Mouse (Mus musculus) ovary, postnatal 36 days (tissue): ENCODE data around the gene Sec14l3.
"Not testable (repeated sequence)": the region's sequence is repeated elsewhere in the genome, so short reads cannot be mapped to it uniquely, and the experiment has no call there.

ENCODE experiments used
- DNase-seq: peaks from one replicate; pipeline ENCODE4 v3.0.0; 2022; ENCODE audit warnings: low spot score, mixed read lengths

Gene Sec14l3

DNA sequence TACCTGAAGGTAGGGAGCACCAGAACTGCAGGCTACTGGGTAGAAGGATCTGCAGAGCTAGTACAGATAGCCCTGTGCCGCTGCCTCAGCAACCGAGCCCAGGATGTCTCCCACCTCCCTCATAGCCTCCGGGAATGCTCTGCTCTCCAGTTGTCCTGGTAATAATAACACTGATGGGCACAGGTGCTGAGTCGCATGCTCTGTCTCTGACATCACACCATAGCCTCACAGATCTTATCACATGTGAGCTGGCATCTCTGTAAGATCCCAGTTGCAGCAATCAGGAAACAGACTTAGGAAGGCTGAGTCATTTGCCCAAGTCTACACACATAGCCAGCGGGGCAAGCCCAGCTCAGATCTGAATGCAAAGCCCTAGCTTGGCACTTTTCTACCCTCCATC, 37.2 kb downstream of the Sec14l3 start:
- no peak for DNase-seq

DNA sequence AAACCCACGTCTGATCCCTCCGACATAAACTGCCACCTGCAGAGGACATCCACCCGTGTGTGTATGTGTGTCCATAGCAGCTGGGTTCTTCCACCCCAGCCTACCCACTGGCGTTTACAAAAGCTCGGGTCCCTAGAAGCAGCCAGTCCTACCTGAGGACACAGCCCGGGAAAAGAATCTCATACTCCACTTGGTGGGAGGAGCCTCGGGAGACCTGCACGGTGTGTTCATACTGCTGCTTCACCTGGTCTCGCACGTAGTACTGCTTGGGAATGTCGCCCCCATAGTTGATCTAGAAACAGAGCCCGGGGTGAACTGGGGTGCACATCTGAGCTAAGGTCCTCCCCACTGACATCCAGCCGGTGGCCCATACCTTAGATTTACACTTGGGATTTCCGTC, 38.9 kb downstream of the Sec14l3 start:
- no peak for DNase-seq

DNA sequence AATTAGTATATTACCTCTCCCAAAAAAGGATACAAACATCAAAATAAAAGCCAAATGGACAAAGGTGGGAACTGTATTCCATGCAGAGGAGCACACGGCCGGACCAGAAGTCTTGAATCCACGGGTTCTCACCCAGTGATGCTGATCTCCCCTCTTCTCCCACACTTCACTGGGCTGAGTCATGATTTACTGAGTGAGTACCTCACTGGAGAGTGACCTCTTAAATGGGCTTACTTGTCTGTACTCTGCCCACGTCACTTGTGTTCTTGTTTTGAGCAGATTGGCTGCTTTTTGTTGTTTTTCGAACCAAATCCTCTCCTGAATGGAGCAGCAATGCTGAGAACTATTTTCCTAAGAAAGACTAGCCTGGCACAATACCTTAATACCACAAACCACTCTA, 40.3 kb downstream of the Sec14l3 start:
- no peak for DNase-seq

DNA sequence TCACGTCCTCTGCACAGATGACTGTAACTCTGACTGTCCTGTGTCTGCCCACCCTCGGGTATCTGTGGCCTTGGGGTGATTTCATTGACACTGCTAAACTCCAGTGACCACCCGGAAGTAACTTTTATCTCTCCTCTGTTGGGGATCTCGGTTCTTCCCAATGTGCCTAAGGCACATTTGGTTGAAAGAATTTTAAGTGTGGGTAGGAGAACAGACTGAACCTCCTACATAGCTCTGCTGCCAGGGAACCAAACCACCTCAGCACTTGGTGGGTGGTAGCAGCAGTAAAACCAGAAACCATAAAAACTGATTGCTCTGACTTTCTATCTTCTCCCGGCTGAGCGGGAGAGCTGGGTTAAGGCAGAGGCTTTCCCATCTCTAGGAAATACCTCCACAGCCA, 40.8 kb downstream of the Sec14l3 start:
- no peak for DNase-seq

DNA sequence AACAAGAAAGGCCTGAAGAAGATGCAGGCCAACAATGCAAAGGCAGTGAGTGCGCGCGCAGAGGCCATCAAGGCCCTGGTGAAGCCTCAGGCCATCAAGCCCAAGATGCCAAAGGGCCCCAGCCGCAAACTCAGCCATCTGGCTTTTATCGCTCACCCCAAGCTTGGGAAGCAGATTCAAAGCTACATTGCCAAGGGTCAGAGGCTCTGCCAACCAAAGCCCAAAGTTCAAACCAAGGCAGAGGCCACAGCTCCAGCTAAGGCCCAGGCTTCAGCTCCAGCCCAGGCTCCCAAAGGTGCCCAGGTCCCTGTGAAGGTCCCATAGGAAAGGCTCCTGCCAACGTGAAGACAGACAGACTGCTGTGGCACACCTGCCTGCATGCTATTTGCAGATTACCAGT, 43.3 kb downstream of the Sec14l3 start:
- not testable (repeated sequence) for DNase-seq

DNA sequence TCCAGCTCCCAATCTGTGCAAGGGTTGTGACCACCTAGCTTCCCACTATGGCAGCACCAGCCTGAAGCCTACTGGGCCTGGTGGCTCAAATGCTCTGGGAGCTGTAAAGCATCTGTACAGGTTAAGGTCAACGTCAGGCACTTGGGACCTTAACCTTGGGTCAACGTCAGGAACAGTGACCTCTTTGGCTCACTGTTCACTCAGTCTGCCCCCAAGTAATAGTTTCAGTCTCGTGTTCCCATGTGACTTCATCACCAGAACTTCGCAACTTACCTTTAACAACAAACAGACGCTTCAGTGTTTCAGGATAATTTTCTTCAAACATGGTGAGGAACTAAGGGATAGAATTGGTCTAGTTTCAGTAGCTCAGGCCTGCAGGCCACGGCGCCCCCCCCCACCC, 44.0 kb downstream of the Sec14l3 start:
- DNase-seq, result no peak

DNA sequence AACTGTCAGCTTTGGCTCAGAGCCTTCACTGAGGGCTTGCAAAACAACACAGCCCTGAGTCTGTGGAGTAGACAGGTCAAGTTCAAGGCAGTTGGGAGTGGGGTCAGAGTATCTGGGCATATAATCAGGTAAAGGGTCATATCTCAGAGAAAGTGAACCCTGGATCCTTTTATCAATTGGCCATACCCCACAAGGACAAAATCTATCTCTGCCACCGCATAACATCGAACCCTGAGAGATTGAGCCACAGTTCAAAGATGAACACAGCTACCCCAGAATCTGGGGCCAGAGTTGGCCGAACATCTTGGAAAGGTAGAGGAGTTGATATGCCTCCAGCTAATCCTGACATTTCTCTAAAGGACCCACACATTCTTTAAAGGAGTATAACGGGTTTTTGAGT, 47.4 kb downstream of the Sec14l3 start:
- DNase-seq, result no peak

DNA sequence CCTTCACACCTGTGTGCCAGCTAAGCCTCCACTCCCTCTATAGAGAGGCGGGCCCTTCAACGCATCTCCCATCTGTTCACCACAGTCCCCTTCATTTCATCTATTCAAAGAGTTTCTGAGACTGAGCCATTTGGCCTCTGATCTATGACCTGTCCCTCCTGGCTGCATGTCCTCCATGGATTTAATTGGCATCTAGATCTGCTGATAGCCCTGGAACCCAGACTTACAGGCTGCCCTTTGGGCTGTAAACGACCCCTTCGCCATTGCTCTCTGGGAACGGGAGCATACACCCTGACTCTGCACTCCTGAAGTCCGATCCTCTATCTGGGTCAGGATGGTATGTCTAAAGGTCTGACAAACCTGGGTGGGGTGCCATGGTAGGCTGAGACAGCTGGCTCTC, 48.2 kb downstream of the Sec14l3 start:
- DNase-seq, result no peak

DNA sequence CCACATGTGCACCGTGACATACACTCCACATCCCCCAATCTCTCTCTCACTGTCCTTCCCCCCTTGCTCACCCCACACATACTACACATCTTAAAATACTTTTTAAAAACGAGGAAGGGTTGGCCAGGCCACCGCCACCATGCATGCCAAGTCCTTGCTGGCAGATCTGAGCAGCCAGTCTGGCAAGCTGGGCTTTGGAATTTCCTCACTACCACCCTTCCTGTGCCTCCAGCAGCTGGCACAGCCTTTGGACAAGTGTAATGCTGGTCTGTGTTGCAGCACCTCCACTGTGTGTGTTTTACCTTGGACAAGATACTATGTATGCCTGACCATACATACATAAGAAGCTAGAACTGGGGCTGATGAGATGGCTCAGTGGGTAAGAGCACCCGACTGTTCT, 48.9 kb downstream of the Sec14l3 start:
- no peak for DNase-seq

DNA sequence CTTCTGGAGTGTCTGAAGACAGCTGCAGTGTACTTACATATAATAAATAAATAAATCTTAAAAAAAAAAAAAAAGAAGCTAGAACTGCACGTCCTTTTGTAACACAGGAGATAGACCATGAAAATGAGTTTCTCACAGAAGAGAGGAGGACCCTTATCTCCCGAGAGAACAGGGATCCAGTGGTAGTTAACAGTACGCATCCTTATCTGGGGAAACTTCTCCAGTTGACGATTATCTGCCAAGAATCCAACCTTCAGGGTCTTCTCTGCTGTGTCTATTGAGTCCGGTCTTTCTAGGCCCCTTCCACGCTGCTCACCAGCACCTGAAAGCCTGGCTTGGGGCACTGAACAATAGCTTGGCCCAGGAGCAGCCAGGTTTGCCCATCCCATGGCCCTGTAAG, 49.3 kb downstream of the Sec14l3 start:
- DNase-seq, result no peak

DNA sequence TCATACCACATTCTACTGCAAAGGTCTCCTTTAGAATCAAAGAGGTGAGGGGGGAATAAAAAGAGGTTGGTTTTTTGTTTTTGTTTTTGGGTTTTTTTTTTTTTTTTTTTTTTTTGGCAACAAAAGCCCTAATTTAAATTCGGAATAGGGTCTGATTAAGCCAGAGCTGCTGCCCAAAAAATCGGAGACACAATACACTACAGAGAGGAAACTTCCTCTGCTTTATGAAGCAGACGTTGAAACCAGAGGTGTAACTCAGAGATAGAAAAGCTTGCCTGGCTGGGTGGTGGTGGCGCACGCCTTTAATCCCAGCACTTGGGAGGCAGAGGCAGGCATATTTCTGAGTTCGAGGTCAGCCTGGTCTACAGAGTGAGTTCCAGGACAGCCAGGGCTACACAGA, 49.9 kb downstream of the Sec14l3 start:
- DNase-seq, result not testable (repeated sequence)

DNA sequence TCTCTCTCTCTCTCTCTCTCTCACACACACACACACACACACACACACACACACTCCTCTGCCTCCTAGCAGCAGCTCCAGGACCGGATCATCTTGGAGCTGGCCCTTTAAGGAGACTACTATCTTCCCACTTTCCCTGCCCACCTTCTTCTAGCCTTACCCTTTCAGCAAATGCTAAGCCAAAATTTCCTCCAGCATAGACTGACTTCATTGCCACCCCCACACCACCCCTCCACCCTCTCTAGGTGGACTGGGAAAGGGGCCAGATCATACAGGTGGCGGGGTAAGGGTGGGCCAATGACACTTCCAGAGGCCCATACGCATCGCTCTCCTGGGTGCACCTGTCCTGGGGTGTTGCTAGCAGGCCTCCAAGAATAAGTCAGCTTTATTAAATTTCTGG, 50.8 kb downstream of the Sec14l3 start:
- no peak for DNase-seq

DNA sequence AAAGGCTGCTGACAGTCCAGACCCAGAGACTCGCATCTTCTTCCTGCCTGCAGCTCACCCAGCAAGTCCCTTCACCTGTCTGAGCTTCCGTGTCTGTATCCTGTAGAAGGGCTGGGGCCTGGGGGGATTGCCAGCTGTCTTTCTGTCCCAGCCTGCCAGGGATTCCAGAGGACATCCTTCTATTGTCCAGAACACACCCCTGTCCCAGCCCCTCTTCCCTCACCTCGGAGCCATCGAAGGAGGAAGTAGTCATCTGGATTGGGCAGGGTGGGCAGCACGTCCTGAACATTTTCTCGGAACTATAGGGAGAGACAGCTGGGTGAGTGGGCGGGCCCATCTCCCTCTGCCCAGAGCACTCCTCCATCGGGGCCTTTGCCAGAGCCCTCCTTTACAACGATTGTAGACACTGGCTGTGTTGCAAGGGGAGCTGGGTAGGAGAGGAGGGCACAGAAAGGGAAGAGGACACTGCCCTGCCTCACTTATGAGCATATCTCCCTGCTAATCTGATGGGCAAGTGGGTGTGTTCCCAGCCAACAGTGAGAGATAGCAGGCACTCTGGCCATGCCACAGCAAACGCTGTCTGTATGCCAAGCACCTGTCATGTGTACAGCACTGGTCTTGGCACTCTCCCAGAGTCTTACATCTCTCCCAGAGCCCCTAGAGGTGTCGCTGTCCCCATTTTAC, 52.0 kb downstream of the Sec14l3 start:
- DNase-seq, result no peak

DNA sequence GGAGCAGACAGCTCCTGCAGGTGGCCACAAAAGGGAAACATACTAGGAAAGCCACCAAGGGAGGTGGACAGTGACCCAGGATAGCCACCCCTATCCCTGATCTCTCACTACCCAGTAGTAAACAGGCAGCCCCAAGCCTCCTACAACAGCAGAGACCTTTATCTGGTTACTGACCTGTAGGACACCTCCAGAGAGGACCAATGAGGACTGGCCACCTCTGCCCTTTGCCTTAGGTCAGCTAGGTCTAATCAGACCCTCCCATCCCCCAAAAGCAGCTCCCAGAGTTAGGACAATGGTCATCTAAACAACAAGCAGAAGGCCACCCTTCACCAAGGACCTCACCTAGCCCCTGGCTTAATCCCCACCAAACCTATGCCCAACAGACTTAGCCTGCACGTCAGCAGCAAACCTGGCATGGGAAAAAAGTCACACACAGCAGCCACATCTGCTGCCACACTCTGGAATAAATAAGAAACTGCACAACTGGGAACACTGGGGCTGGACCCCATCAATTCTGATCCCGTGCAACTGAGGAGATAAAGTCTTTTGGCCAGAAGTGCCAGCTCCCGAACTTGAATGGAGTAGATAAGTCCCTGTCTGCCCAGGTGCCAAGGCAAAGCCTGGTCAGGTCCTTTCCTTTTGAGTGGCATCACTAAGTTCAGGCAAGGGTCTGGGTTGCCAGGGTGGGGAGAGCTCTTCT, 52.9 kb downstream of the Sec14l3 start:
- no peak for DNase-seq

DNA sequence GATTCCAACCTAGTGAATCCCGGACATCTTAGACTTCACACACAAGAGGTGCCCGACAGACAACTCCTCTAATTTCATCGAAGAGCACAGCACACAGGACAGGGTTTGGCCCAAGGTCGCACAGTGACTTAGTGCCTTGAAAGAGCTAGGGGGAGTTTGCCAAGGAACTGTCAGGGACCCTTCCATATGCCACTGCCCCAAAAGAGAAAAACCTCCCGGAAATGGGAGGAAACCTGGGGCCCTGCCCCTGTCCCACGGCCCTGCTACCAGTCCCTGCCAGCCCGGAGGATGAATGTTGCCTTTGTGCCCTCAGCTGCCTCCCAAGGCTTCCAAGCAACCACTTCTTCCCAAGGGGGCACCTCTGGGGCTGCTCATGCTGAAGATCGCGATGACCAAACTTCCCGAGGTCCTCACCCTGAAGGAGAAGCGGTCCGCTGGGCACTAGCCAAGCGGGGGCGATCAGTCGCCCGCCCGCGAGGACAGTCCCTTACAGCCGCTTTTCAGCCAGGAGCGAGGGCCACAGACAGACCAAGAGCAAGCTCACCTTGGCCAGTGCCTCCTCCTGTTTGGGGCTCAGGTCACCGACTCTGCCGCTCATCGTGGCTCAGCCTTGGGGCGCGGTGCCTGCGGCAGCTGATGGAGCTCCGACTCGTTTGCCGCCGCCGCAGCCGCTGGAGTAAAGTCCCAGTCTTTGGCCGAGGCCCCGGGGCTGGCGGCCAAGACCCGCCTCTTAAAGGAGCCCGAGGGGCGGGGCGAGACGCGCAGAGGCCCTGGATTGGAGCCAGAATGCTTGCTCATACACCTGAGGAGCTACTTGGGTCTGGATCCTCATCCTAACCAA, 53.7 kb downstream of the Sec14l3 start:
- DNase-seq, result peak; percentile 69

DNA sequence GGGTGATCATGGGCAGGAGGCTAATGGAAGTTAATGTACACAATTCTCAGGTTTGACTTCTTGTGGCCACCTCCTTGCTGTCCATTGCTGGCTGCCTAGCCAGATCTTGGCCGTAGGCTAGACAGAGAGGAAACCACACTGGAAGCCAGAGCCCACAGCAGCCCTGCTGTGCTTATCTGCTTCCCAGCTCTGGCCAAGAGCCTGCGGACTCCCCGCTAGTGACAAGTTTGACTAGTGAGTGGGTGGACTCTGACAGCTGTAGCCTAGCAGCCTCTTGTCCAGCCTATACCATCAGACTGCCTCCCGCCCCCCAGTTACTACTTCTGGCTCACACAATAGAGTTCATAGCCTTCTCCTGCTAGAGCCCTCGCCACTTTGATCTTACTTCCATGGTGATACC, 55.0 kb downstream of the Sec14l3 start:
- no peak for DNase-seq

DNA sequence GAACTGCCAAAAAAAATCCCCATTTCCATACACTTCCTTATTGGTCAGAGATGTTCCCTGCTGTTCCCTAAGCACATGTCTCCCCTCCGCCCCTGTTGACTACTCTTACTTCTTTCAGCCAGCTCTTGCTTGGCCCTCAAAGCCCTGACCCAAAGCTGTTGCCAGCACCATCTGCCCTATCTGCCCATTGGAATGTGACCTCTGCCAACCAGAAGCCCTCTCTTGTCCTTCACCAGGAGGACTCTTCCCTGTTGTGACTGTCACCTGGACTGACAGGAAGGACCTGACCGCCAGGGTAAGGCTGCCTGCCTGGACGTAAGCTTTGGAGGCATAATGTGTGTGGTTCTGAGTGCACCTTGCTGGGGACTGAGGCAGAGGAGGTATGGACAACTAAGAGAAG, 57.0 kb downstream of the Sec14l3 start:
- DNase-seq, result no peak

DNA sequence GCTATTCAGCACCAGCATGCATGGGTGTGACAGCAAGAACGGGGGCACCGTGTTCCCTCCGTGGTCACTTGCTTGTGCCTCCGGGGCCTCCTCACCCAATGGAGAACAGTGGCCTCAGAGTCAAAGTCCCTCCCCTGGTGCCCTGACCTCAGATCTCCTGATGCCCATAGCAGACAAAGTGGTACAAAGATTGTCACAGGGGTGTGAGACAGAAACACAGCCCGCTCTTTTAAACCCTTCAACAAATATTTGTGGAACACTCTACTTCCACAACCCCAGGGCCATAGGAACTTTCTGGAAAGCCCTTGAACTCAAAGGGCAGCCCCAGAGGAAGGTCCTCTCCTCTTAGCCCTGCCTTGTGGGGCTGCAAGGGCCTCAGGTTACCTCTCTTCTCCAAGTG, 57.6 kb downstream of the Sec14l3 start:
- DNase-seq, result no peak

DNA sequence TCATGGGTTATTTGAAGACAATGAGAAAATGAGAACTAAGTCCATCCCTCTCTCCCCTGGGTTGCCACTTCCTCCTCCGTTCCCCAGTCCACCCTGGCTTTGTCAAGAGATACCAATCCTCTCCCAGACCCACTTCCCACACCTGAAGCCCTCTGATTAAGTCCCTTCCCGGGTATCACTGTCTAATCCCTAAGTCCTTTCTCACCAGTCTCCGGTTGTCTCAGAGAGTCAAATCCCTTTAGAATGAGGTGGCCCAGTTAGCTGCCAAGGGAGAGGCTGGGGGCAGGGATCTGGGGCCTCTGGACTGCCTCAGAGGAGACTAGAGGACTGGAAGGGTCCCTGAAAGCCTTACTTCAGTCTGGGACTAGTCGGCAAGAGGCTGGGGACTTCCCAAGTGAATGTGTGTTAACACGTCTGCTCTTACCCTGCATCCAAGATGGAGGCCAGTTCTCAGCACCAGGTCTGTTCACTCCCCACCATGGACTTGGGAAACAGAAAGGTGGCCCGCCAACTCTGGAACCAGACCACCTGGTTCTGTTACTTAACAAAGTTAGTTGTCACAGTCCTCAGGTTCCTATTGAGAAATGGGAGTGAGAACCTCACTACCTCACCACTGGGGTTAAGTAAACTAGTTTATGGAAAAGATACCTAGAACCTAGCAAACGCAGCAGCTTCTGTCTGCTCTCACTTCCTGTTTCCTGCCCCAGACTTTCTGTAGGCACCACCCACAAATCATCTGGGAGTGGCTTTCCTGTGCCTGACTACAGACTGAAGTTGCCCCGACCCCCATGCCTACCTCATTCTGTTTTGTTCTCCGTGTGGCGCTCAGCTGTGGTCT, 58.3 kb downstream of the Sec14l3 start, which contains the start of gene Sec14l2:
Sec14l2 (minus strand) TSS at position 674 of the 838 bp plus-strand sequence.
- DNase-seq, result no peak

DNA sequence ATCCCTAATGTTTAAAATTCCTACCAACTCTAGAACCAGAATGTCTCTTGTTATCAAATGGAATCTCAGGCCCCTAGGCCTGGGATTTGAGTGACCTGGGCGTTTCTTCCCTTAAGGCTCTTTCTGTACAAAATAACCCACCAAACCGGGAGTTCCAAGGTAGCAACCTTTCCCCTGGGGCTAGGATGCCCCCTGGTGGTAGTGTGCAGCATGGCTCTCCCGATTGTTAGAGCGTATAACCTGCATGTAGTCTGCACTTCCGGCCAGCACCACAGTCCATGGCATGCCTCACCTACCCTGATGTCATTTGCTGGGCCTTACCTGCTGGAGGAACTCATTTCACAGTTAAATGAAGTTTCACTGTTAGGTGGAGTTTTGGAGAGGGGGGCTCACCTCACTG, 59.3 kb downstream of the Sec14l3 start:
- DNase-seq, result no peak

DNA sequence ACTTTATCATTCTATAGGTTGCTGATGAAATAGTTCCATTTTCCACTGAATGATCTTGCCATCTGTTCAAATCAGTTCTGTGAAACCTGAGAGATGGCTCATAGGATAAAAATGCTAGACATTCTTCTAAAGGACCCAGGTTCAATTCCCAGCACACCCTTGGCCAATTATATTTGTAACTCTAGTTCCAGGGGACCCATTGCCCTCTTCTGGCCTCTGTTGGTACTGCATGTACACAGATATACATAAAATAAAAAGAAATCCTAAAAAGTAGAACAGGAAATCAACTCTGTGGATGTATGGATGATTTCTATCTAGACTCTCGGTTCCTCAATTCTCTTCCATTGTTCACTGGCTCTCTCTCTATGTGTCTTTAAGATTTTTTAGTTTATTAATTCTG, 62.4 kb downstream of the Sec14l3 start:
- no peak for DNase-seq
